Comparison of ENCODE assay signal across 13 mouse cellular contexts in the genomic region with DNA sequence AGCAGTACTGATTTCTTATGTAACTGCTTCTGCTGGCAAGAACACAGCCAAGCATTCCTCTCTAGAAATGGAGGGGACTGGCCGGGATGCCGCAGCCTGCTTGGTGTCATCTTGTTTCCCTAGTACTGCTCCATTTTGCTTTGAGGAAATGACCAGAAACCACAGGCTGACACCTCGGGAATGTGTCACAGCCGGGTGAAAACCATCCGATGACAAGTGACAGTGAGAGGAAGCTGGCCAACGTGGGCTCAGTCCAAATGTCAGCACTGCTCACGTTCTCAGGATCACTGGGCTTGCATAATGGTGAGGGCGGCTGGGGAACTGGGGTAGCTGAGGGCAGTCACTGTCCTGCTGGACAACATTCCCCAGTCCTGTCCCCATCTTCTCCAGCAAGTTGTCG. TPM values are rescaled to one million over a fixed set of nuclear protein-coding genes. Genes with fewer than 3 reads are reported as not detected.
A peak's percentile ranks its signal among the peaks of the same experiment; 100 is the strongest.
DNase-seq lines count a peak whose midpoint lies in the region; ATAC-seq and TF ChIP-seq lines count a peak whose summit lies in the region.
"Had no signal": no experiment of that assay in that cellular context is flagged by ENCODE, and none has a peak within 500 bp of the region (broad histone marks: within the 10 kb centered on the region; RNA-seq: fewer than 3 reads in every experiment).

No protein-coding gene starts in this region.

- H3K27me3 ChIP-seq in lung, embryonic 14.5 days (ENCODE audit: insufficient read depth, low read length) = no peaks in the 10 kb centered on the region
- no peaks in the 10 kb centered on the region for H3K27me3 ChIP-seq in hindbrain, embryonic 12.5 days
- H3K27me3 ChIP-seq: heart, embryonic 15.5 days; midbrain, embryonic 13.5 days; neural tube, embryonic 15.5 days had no signal

- ATAC-seq in lung, embryonic 14.5 days (ENCODE audit: insufficient read depth) = peak; percentile 62
- no peak for ATAC-seq in hindbrain, embryonic 12.5 days (ENCODE audit: low FRiP score)
- ATAC-seq: midbrain, embryonic 13.5 days had no signal

- H3K27ac ChIP-seq in lung, embryonic 14.5 days (ENCODE audit: low read depth) = peak overlapping the region; percentile 42; the same call in 1 of the 2 replicates
- no peak overlapping the region for H3K27ac ChIP-seq in hindbrain, embryonic 12.5 days
- H3K27ac ChIP-seq: heart, embryonic 15.5 days; midbrain, embryonic 13.5 days; neural tube, embryonic 15.5 days had no signal

- H3K4me1 ChIP-seq in lung, embryonic 14.5 days (ENCODE audit: insufficient read depth) = peaks cover 3% of the 10 kb centered on the region; the same call in 1 of the 2 replicates
- peaks cover 14% of the 10 kb centered on the region for H3K4me1 ChIP-seq in hindbrain, embryonic 12.5 days

- no peak for TF ChIP-seq CTCF in lung, embryonic 14.5 days (IDR thresholded peaks at IDR 0.05; ENCODE audit: low read depth)

- H3K36me3 ChIP-seq in lung, embryonic 14.5 days (ENCODE audit: insufficient read depth) = no peaks in the 10 kb centered on the region
- no peaks in the 10 kb centered on the region for H3K36me3 ChIP-seq in hindbrain, embryonic 12.5 days
- H3K36me3 ChIP-seq: heart, embryonic 15.5 days; midbrain, embryonic 13.5 days; neural tube, embryonic 15.5 days had no signal

- no peaks in the 10 kb centered on the region for H3K9me3 ChIP-seq in lung, embryonic 14.5 days (ENCODE audit: low read depth, low read length)
- no peaks in the 10 kb centered on the region for H3K9me3 ChIP-seq in hindbrain, embryonic 12.5 days (replicated peaks)
- H3K9me3 ChIP-seq: heart, embryonic 15.5 days; midbrain, embryonic 13.5 days; neural tube, embryonic 15.5 days had no signal

- H3K4me3 ChIP-seq in lung, embryonic 14.5 days (ENCODE audit: low read depth, low read length) = no peak overlapping the region
- no peak overlapping the region for H3K4me3 ChIP-seq in hindbrain, embryonic 12.5 days
- H3K4me3 ChIP-seq: heart, embryonic 15.5 days; midbrain, embryonic 13.5 days; neural tube, embryonic 15.5 days had no signal

- peak; percentile 95 for DNase-seq in heart, adult 11 months
- no peak for DNase-seq in heart, postnatal 4 days
- DNase-seq in retina, postnatal 1 day = peak; percentile 36
- DNase-seq in retina, embryonic 14.5 days (ENCODE audit: low spot score) = no peak
- DNase-seq in lung, embryonic 14.5 days = peak; percentile 85
- DNase-seq in adrenal gland, adult 2 months = no peak
- DNase-seq in embryo, embryonic 11 days = no peak
- DNase-seq: B cell, adult 2 months had no signal

- no peak overlapping the region for H3K4me2 ChIP-seq in lung, embryonic 14.5 days
- no peak overlapping the region for H3K4me2 ChIP-seq in hindbrain, embryonic 12.5 days (replicated peaks)
- H3K4me2 ChIP-seq: heart, embryonic 15.5 days; midbrain, embryonic 13.5 days; neural tube, embryonic 15.5 days had no signal

- H3K9ac ChIP-seq in lung, embryonic 14.5 days = no peak overlapping the region
- no peak overlapping the region for H3K9ac ChIP-seq in hindbrain, embryonic 12.5 days
- H3K9ac ChIP-seq: heart, embryonic 15.5 days; midbrain, embryonic 13.5 days; neural tube, embryonic 15.5 days had no signal

- WGBS in lung, embryonic 14.5 days = 29% methylated on average over 9 of the region's 9 CpGs
- WGBS in hindbrain, embryonic 12.5 days = 73% methylated on average over 9 of the region's 9 CpGs

RNA-seq across cellular contexts. Expression of gene Bdkrb2, which starts 33.5 kb away (rescaled TPM):
- total RNA-seq in heart, postnatal 4 days (2021) = 1 to 10 TPM; 2.1 to 2.5 TPM
- polyA plus RNA-seq in lung, embryonic 14.5 days (2014; fragmentation: Nextera tagmentation; extraction: Ambion mirVana) = 0.09 and 0.21 TPM in 2 replicates
- 10 to 100 TPM; 12.3 to 12.4 TPM for total RNA-seq in adrenal gland, adult 2 months (2021)
- polyA plus RNA-seq in adrenal gland, adult 2 months (2012; rRNA removed) = 4.1 and 6.4 TPM in 2 replicates
- 1.6 and 1.8 TPM in 2 replicates for polyA plus RNA-seq in hindbrain, embryonic 12.5 days (2016; fragmentation: Nextera tagmentation; extraction: Ambion mirVana)
- total RNA-seq: MEL had no signal

Comparison
In these comparisons a context has a peak if more than half of its experiments do, and no peak if none do; other contexts are left out.
1. DNase-seq: peak in heart, adult 11 months (single experiment), retina, postnatal 1 day (single experiment) and lung, embryonic 14.5 days (single experiment); none in heart, postnatal 4 days (single experiment), retina, embryonic 14.5 days (single experiment), adrenal gland, adult 2 months (single experiment) and embryo, embryonic 11 days (single experiment).